Mouse (Mus musculus) liver, postnatal 0 days (tissue): Measurements from ENCODE around the gene Gm26602. TPM values are rescaled to one million over a fixed set of nuclear protein-coding genes. Genes with fewer than 3 reads are reported as not detected.
A peak's percentile ranks its signal among the peaks of the same experiment; 100 is the strongest.
"Not testable (repeated sequence)": the region's sequence is repeated elsewhere in the genome, so short reads cannot be mapped to it uniquely, and the experiment has no call there.

Experiments used
- ATAC-seq: fragments of 200-750 bp; cut with Nextera tagmentation; 2 replicates; pipeline ENCODE4 v1.8.0; 2017; ENCODE audit warnings: mild to moderate bottlenecking, moderate library complexity
- DNase-seq: peaks from one replicate; pipeline ENCODE4 v3.0.0-alpha.2; 2016
- H3K27ac ChIP-seq: fragments of 300-500 bp; sonication (generic); 2 replicates; pipeline ENCODE4 v1.5.1; 2014; ENCODE audit warnings: antibody characterized with exemption, moderate library complexity, mild to moderate bottlenecking, low read depth
- H3K27me3 ChIP-seq: fragments of 300-500 bp; sonication (generic); 2 replicates; pipeline ENCODE4 v1.6.1; 2014; ENCODE audit warnings: low read length, control low read depth, mixed read lengths; ENCODE audit not compliant: insufficient read depth
- H3K36me3 ChIP-seq: fragments of 300-500 bp; sonication (generic); replicated peaks from 2 replicates; pipeline ENCODE4 v1.6.1; 2014; ENCODE audit warnings: mild to moderate bottlenecking, control low read depth, low read length, moderate library complexity, mixed read lengths; ENCODE audit not compliant: insufficient read depth
- H3K4me1 ChIP-seq: fragments of 300-500 bp; sonication (generic); 2 replicates; pipeline ENCODE4 v1.6.1; 2014; ENCODE audit warnings: antibody characterized with exemption, mild to moderate bottlenecking, control low read depth; ENCODE audit not compliant: insufficient read depth
- H3K4me2 ChIP-seq: fragments of 300-500 bp; sonication (generic); 2 replicates; pipeline ENCODE4 v1.6.1; 2014; ENCODE audit warnings: low read depth, mild to moderate bottlenecking, low read length, moderate library complexity, mixed read lengths
- H3K4me3 ChIP-seq: fragments of 300-500 bp; sonication (generic); 2 replicates; pipeline ENCODE4 v1.5.1; 2014; ENCODE audit warnings: low read depth, low read length
- H3K9ac ChIP-seq: fragments of 300-500 bp; sonication (generic); replicated peaks from 2 replicates; pipeline ENCODE4 v1.6.1; 2014; ENCODE audit warnings: mild to moderate bottlenecking, moderate library complexity
- H3K9me3 ChIP-seq: fragments of 300-500 bp; sonication (generic); 2 replicates; pipeline ENCODE4 v1.6.1; 2016; ENCODE audit warnings: mild to moderate bottlenecking, control low read depth, low read length, mixed read lengths
- CTCF ChIP-seq: sonication (generic); IDR thresholded peaks from 2 replicates; pipeline ENCODE4 v1.5.1; 2016; ENCODE audit warnings: antibody characterized with exemption, low read depth
- EP300 ChIP-seq: IDR thresholded peaks from 2 replicates; pipeline ENCODE4 v1.6.1; 2016; ENCODE audit warnings: antibody characterized with exemption, low read depth, mild to moderate bottlenecking
- whole genome bisulfite sequencing: fragments of 180-500 bp; shearing (Covaris S2); extraction: QIAGEN DNeasy Blood & Tissue Kit; methylation state at CpG from one replicate; pipeline ENCODE4 v1.1.7; 2014; ENCODE audit not compliant: insufficient replicate concordance; 5-methylcytosine and 5-hydroxymethylcytosine counted together
- microRNA-seq: library from miRNA; unstranded; fragments of <30 nt; microRNA quantifications from one replicate; pipeline ENCODE4, GENCODE M21; 2016
- polyA plus RNA-seq: library from polyadenylated mRNA; unstranded; fragments of >200 nt; fragmentation: Nextera tagmentation; extraction: Ambion mirVana; gene quantifications from 2 replicates; pipeline ENCODE4 v1.2.1, GENCODE M21; 2015

Gene Gm26602
- polyA plus RNA-seq, 1 experiment from 2014 or later: not detected

GRCm38 (mm10) chr10:79958140-79958816, 47.6 kb downstream of the Gm26602 start:
- Histone ChIP-seq H3K4me1 (peaks cover 15% of the 10 kb centered on the region), H3K27ac (peak overlapping the region; percentile 57), H3K9me3 (no peaks in the 10 kb centered on the region), H3K4me2 (peak overlapping the region; percentile 47), H3K36me3 (peaks cover 15% of the 10 kb centered on the region), H3K9ac (no peak overlapping the region), H3K4me3 (no peak overlapping the region), H3K27me3 (no peaks in the 10 kb centered on the region)
- ATAC-seq (peak; percentile 28), DNase-seq (peak; percentile 88)
- 16% methylated on average over 21 of the region's 21 CpGs for WGBS
- TF ChIP-seq CTCF (peak; percentile 99), EP300 (no peak)

GRCm38 (mm10) chr10:79959412-79959811, 48.8 kb downstream of the Gm26602 start:
- H3K9me3 ChIP-seq, DNase-seq, H3K27me3 ChIP-seq, H3K9ac ChIP-seq: not testable (repeated sequence)
- peak overlapping the region; percentile 74 for H3K27ac ChIP-seq
- peak; percentile 26 for ATAC-seq
- peak overlapping the region; percentile 53 for H3K4me2 ChIP-seq
- peak overlapping the region; percentile 98; the same call in 1 of the 2 replicates for H3K4me3 ChIP-seq
- 34% methylated on average over 10 of the region's 10 CpGs for WGBS
- H3K4me1 ChIP-seq: peaks cover 15% of the 10 kb centered on the region
- H3K36me3 ChIP-seq: peaks cover 12% of the 10 kb centered on the region

GRCm38 (mm10) chr10:79959847-79960601, 49.4 kb downstream of the Gm26602 start, which contains the start of gene Wdr18:
Gene Wdr18 (plus strand): TSS chr10:79960152.
- peak; percentile 100 for DNase-seq
- peaks cover 15% of the 10 kb centered on the region for H3K4me1 ChIP-seq
- peaks cover 17% of the 10 kb centered on the region for H3K36me3 ChIP-seq

More at GRCm38 (mm10) chr10:79959847-79960601, 49.4 kb downstream of the Gm26602 start, which contains the start of gene Wdr18:
- under 1% methylated on average over 61 of the region's 61 CpGs for WGBS
- H3K4me3 ChIP-seq: peak within 1 kb of the TSS; percentile 98
- H3K27ac ChIP-seq: peak within 1 kb of the TSS; percentile 74
- peak within 1 kb of the TSS; percentile 83 for H3K9ac ChIP-seq
- TF ChIP-seq EP300 (0 out of 2 replicates have a peak, but pooled peaks have one; percentile 14), CTCF (peak; percentile 100)
- no peaks in the 10 kb centered on the region for H3K27me3 ChIP-seq
- H3K9me3 ChIP-seq: no peaks in the 10 kb centered on the region
- H3K4me2 ChIP-seq: peak within 1 kb of the TSS; percentile 99
- ATAC-seq: peak; percentile 94

Small RNA genes within 50 kb of the gene (microRNA-seq; reads per million reads assigned to microRNA genes)
- not detected for gene Mir6910

Other genes with a start within 250 kb of the Gm26602 start
- gene Madcam1, start 246.3 kb upstream of the Gm26602 start, polyA plus RNA-seq: 0.12 and 0.19 TPM in 2 replicates
- 24.9 and 25.8 TPM in 2 replicates for gene Tpgs1, start 241.5 kb upstream of the Gm26602 start, polyA plus RNA-seq
- gene Cdc34, start 228.7 kb upstream of the Gm26602 start, polyA plus RNA-seq: 77.6 and 80.1 TPM in 2 replicates
- gene Gzmm, start 221.8 kb upstream of the Gm26602 start, polyA plus RNA-seq: 0.09 and 0.13 TPM in 2 replicates
- 979 and 1,075 TPM in 2 replicates for gene Bsg, start 206.4 kb upstream of the Gm26602 start, polyA plus RNA-seq
- 0.04 and 0.06 TPM in 2 replicates for gene Hcn2, start 194.2 kb upstream of the Gm26602 start, polyA plus RNA-seq
- gene Polrmt, start 164.3 kb upstream of the Gm26602 start, polyA plus RNA-seq: 9.9 and 12.6 TPM in 2 replicates
- not detected in 2 replicates for gene Fgf22, start 155.8 kb upstream of the Gm26602 start, polyA plus RNA-seq
- gene Rnf126, start 143.9 kb upstream of the Gm26602 start, polyA plus RNA-seq: 28.2 and 34.1 TPM in 2 replicates
- 0.36 and 0.63 TPM in 2 replicates for gene Fstl3, start 133.6 kb upstream of the Gm26602 start, polyA plus RNA-seq
- 5.0 and 7.2 TPM in 2 replicates for gene Prss57, start 119.9 kb upstream of the Gm26602 start, polyA plus RNA-seq
- 7.9 and 9.2 TPM in 2 replicates for gene Palm, start 117.3 kb upstream of the Gm26602 start, polyA plus RNA-seq
- 1.00 and 1.3 TPM in 2 replicates for gene Misp, start 89.9 kb upstream of the Gm26602 start, polyA plus RNA-seq
- 55.4 and 59.1 TPM in 2 replicates for gene Ptbp1, start 56.4 kb upstream of the Gm26602 start, polyA plus RNA-seq
- 123 and 127 TPM in 2 replicates for gene Prtn3, start 36.4 kb upstream of the Gm26602 start, polyA plus RNA-seq
- gene Plppr3, start 36.2 kb upstream of the Gm26602 start, polyA plus RNA-seq: 2.9 and 4.9 TPM in 2 replicates
- gene Elane, start 24.6 kb upstream of the Gm26602 start, polyA plus RNA-seq: 180 and 207 TPM in 2 replicates
- not detected in 2 replicates for gene Cfd, start 20.0 kb upstream of the Gm26602 start, polyA plus RNA-seq
- 13.5 and 14.3 TPM in 2 replicates for gene Med16, start 1.9 kb upstream of the Gm26602 start, polyA plus RNA-seq
- gene Kiss1r, start 6.1 kb downstream of the Gm26602 start, polyA plus RNA-seq: 0.18 and 0.34 TPM in 2 replicates
- 47.3 and 51.7 TPM in 2 replicates for gene R3hdm4, start 10.4 kb downstream of the Gm26602 start, polyA plus RNA-seq
- 4.5 and 5.5 TPM in 2 replicates for gene Arid3a, start 16.2 kb downstream of the Gm26602 start, polyA plus RNA-seq
- gene Wdr18, start 49.3 kb downstream of the Gm26602 start, polyA plus RNA-seq: 40.7 and 41.2 TPM in 2 replicates
- gene Grin3b, start 59.9 kb downstream of the Gm26602 start, polyA plus RNA-seq: 0.05 TPM in 1 of 2 replicates, not detected in the other
- gene Tmem259, start 73.5 kb downstream of the Gm26602 start, polyA plus RNA-seq: 13.2 and 14.5 TPM in 2 replicates
- 40.7 and 42.8 TPM in 2 replicates for gene Cnn2, start 77.7 kb downstream of the Gm26602 start, polyA plus RNA-seq
- 2.5 and 3.1 TPM in 2 replicates for gene Abca7, start 85.6 kb downstream of the Gm26602 start, polyA plus RNA-seq
- gene Arhgap45, start 105.8 kb downstream of the Gm26602 start, polyA plus RNA-seq: 12.1 and 14.2 TPM in 2 replicates
- gene Polr2e, start 128.9 kb downstream of the Gm26602 start, polyA plus RNA-seq: 57.0 and 58.3 TPM in 2 replicates
- 537 and 560 TPM in 2 replicates for gene Gpx4, start 136.3 kb downstream of the Gm26602 start, polyA plus RNA-seq
- 7.4 and 8.7 TPM in 2 replicates for gene Sbno2, start 194.7 kb downstream of the Gm26602 start, polyA plus RNA-seq
- 9.1 and 11.2 TPM in 2 replicates for gene Stk11, start 204.9 kb downstream of the Gm26602 start, polyA plus RNA-seq
- 537 and 576 TPM in 2 replicates for gene Atp5d, start 227.8 kb downstream of the Gm26602 start, polyA plus RNA-seq
- 0.11 and 0.18 TPM in 2 replicates for gene Cbarp, start 230.0 kb downstream of the Gm26602 start, polyA plus RNA-seq
- gene Midn, start 237.4 kb downstream of the Gm26602 start, polyA plus RNA-seq: 3.0 and 4.3 TPM in 2 replicates